Mouse (Mus musculus) heart, embryonic 16.5 days (tissue): ENCODE measurements around the gene Mynn. TPM values are rescaled to one million over a fixed set of nuclear protein-coding genes. Genes with fewer than 3 reads are reported as not detected.
"Not testable (repeated sequence)": the region's sequence is repeated elsewhere in the genome, so short reads cannot be mapped to it uniquely, and the experiment has no call there.

Experiments
- ATAC-seq: fragments of 200-750 bp; cut with Nextera tagmentation; replicated peaks from 2 replicates; pipeline ENCODE4 v1.8.0; 2017; ENCODE audit warnings: moderate number of reproducible peaks; ENCODE audit not compliant: insufficient read depth, low FRiP score; ENCODE audit errors: extremely low read depth
- H3K27ac ChIP-seq: fragments of 300-500 bp; sonication (generic); 2 replicates; pipeline ENCODE4 v1.5.1; 2014; ENCODE audit warnings: mild to moderate bottlenecking, low read length, control low read depth, moderate library complexity
- H3K27me3 ChIP-seq: fragments of 300-500 bp; sonication (generic); 2 replicates; pipeline ENCODE4 v1.6.1; 2014; ENCODE audit warnings: low read length, mixed read lengths; ENCODE audit not compliant: control insufficient read depth, insufficient read depth
- H3K36me3 ChIP-seq: fragments of 300-500 bp; sonication (generic); 2 replicates; pipeline ENCODE4 v1.6.1; 2014; ENCODE audit not compliant: control insufficient read depth, insufficient read depth
- H3K4me1 ChIP-seq: fragments of 300-500 bp; sonication (generic); 2 replicates; pipeline ENCODE4 v1.6.1; 2014; ENCODE audit warnings: low read length, mixed read lengths; ENCODE audit not compliant: control insufficient read depth, insufficient read depth
- H3K4me2 ChIP-seq: fragments of 300-500 bp; sonication (generic); 2 replicates; pipeline ENCODE4 v1.6.1; 2014; ENCODE audit warnings: low read depth, mild to moderate bottlenecking, control low read depth, low read length
- H3K4me3 ChIP-seq: fragments of 300-500 bp; sonication (generic); 2 replicates; pipeline ENCODE4 v1.5.1; 2014; ENCODE audit warnings: mild to moderate bottlenecking, control low read depth, low read length
- H3K9ac ChIP-seq: fragments of 300-500 bp; sonication (generic); 2 replicates; pipeline ENCODE4 v1.6.1; 2014; ENCODE audit warnings: low read length, control low read depth
- H3K9me3 ChIP-seq: fragments of 300-500 bp; sonication (generic); replicated peaks from 2 replicates; pipeline ENCODE4 v1.6.1; 2016; ENCODE audit warnings: low read length; ENCODE audit not compliant: control insufficient read depth
- WGBS: fragments of 180-500 bp; shearing (Covaris S2); extraction: QIAGEN DNeasy Blood & Tissue Kit; methylation state at CpG from one replicate; pipeline ENCODE4 v1.1.7; 2014; 5-methylcytosine and 5-hydroxymethylcytosine counted together
- polyA plus RNA-seq: library from polyadenylated mRNA; unstranded; fragments of >200 nt; fragmentation: Nextera tagmentation; extraction: Ambion mirVana; gene quantifications from 2 replicates; pipeline ENCODE4 v1.2.1, GENCODE M21; 2015

Gene Mynn
- 21.5 and 28.4 TPM in 2 replicates for polyA plus RNA-seq

DNA sequence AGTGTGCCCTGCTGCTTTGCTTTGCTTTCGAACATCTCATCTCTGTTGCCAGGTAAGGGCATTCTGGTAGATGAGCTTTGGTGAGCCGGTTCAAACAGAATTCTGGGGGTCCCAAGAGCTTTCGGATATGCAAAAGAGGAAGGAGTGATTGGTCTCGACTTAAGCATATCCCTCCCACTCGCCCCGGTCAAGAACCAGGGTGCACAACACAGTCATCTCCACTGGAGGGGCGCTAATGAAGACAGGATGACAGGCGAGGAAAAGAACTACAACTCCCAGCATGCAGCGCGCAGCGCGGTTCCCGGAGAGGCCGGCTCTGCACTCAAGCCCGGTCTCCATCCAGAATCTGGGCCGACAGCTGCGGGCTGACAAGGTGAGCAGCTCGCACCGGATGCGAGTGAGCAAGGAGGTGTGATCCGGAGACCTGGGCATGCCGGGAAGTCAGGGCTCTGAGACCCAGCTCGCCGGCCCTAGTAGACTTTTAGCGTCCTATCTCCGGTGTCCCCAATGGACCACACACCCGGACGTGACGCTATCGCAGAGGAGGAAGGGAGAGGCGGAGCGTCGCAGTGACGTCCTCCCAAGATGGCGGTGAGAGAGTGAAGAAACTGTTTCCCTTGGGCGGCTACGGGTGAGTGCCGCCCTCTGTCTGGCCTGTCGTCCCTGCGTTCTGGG, at the start of gene Mynn:
Gene Mynn (plus strand): TSS at position 1 of the 675 bp plus-strand sequence.
- peak within 1 kb of the TSS; percentile 96 for H3K27ac ChIP-seq
- under 1% methylated on average over 40 of the region's 40 CpGs for WGBS
- H3K36me3 ChIP-seq: peaks cover 14% of the 10 kb centered on the region
- no peaks in the 10 kb centered on the region for H3K9me3 ChIP-seq
- peak within 1 kb of the TSS; percentile 98 for H3K9ac ChIP-seq
- H3K4me1 ChIP-seq: peaks cover 21% of the 10 kb centered on the region
- H3K4me2 ChIP-seq: peak within 1 kb of the TSS; percentile 88
- H3K4me3 ChIP-seq: peak within 1 kb of the TSS; percentile 99
- ATAC-seq: peak; percentile 92
- H3K27me3 ChIP-seq: no peaks in the 10 kb centered on the region

DNA sequence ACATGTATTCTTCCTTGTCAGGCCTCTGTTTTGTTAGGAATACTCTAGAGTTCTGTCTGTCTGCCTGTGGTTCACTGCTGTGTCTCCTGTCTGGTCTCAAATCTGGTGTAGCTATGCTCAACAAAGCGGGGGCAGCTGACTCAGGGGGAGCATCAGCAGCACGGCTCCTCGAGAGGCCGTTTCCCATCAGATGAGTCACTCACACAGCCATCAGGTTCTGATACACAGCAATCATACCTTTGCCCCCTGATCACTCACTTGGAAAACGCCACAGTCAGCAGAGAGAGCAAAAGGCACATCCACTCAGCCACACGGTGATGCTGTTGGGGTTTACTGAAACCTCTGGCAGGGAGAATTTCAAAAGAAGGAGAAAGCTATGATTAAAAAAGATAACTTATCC, 48.1 kb upstream of the Mynn start:
- H3K4me2 ChIP-seq: no peak overlapping the region
- 64% methylated on average over 6 of the region's 6 CpGs for WGBS
- peaks cover 2% of the 10 kb centered on the region; the same call in 1 of the 2 replicates for H3K4me1 ChIP-seq
- no peak overlapping the region for H3K9ac ChIP-seq
- no peak overlapping the region for H3K4me3 ChIP-seq
- ATAC-seq: no peak
- no peaks in the 10 kb centered on the region for H3K9me3 ChIP-seq
- H3K27ac ChIP-seq: no peak overlapping the region
- H3K36me3 ChIP-seq: no peaks in the 10 kb centered on the region
- H3K27me3 ChIP-seq: no peaks in the 10 kb centered on the region

DNA sequence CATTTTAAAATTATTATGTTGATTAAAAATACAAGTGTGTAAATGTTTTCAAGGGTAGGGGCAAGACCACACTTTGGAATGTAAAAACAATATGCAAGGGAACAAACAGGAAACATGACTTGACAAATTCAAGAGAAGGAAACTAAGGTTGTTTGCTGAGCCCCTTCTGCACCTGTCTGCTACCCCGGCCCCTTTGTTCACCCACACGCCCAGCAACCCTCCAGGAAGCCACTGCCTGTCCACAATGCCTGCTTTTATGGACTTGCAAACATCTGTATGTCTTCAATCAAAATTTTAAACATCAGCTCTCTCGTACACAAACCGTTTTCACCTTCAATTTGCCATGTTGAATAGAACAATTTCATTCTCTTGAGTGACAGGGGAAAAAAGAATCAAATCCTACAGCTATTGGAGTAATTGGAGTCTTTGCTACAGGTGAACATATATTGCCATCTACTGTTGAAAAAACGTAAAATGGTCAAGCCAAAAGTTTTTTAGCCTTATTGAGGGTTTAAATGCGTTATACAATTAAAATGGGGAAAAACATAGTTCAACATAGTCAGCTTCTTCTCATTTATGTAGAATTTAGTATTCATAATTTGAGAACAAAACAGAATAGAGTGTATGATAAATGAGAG, 41.1 kb upstream of the Mynn start:
- H3K4me2 ChIP-seq: no peak overlapping the region
- no peaks in the 10 kb centered on the region for H3K4me1 ChIP-seq
- H3K27ac ChIP-seq: no peak overlapping the region
- H3K27me3 ChIP-seq: no peaks in the 10 kb centered on the region
- ATAC-seq: no peak
- H3K9me3 ChIP-seq: no peaks in the 10 kb centered on the region
- no peaks in the 10 kb centered on the region for H3K36me3 ChIP-seq
- WGBS: 56% methylated on average over 6 of the region's 6 CpGs
- H3K4me3 ChIP-seq: no peak overlapping the region
- no peak overlapping the region for H3K9ac ChIP-seq

DNA sequence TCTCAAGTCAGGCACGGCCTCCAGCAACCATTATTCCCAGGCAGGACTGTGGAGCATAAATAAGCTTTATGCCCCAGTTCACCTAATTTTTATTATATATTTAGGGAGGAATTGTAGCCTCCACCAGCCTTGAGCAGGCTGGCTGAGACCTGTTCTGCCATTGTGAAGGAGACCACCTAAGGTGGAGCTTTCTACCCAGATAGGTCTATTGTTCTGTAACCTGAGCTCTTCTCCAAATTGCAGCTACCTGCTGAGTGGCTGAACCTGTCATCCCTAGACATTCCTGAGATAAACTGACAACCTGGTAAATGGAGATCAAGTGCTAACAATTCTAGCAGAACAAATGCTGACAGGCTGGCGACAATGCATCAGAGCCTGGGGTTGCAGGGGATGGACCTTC, 35.5 kb upstream of the Mynn start:
- H3K27ac ChIP-seq, H3K27me3 ChIP-seq, ATAC-seq, H3K9me3 ChIP-seq, H3K4me3 ChIP-seq, H3K4me2 ChIP-seq, H3K36me3 ChIP-seq, H3K9ac ChIP-seq, H3K4me1 ChIP-seq: not testable (repeated sequence)
- WGBS: no CpG with 5 or more reads among the region's 2 CpGs

DNA sequence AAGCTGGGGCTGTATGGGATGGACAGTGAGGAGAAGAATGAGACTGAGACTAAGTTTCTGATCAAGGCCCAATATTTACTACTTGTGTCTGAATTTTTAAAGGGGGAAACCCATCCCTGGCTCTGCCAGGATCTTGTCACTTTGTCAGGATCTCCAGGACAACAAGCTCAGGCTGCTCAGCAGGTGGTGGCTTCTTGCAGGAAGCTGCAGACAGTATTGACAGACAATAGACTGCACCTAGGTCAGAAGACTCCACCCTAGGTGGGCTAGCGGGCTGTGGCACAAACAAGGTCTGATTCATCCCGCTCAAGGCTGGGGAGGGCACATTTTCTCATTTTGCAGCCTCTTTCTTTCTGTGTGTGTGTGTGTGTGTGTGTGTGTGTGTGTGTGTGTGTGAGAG, 28.3 kb upstream of the Mynn start:
- Histone ChIP-seq H3K9ac (no peak overlapping the region), H3K27me3 (no peaks in the 10 kb centered on the region), H3K4me1 (no peaks in the 10 kb centered on the region), H3K36me3 (no peaks in the 10 kb centered on the region), H3K4me2 (no peak overlapping the region), H3K4me3 (no peak overlapping the region), H3K9me3 (no peaks in the 10 kb centered on the region), H3K27ac (no peak overlapping the region)
- WGBS: 10% methylated on average over 2 of the region's 2 CpGs
- ATAC-seq: no peak

DNA sequence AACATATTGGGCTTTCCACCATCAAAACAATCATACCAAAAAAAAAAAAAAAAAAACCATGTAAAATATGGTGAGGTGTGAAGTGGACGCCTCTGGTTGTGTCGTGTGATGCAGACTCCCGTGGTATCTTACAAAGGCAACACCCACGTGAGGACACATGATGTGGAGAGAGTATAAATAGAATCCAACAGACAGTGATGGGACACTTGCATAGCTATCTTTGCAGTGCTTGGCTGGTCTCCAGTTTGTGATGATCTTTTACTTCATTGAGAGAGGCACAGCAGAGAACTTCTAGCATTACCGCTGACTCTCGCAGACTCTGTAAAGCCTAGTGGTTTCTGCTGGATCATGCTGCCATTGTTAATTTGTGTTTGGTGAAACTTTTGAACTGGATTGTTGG, 13.0 kb upstream of the Mynn start:
- WGBS: 39% methylated on average over 6 of the region's 6 CpGs
- no peak for ATAC-seq
- H3K27me3 ChIP-seq: no peaks in the 10 kb centered on the region

DNA sequence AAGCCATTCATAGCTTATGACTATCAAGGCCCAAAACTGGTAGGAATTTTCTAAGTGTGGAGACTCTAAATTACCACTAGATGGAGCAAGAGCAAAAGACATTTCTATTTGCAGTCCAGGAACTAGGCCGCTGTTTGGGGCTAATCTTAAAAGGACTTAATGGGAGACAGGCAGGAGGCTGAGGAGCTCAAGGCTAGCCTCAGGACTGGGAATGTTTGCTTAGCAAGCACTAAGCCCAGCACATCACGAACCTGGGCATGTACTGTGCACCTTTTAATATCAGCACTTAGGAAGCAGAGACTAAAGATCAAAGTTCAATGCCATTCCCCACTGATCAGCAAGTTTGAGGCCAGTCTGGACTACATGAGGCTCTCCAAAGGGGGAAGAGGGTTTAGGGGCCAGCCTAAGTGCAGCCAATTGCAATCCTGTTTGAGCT, 9.4 kb upstream of the Mynn start:
- H3K4me1 ChIP-seq: no peaks in the 10 kb centered on the region
- ATAC-seq: no peak
- H3K4me2 ChIP-seq: no peak overlapping the region
- H3K36me3 ChIP-seq: no peaks in the 10 kb centered on the region
- no peak overlapping the region for H3K9ac ChIP-seq
- no peak overlapping the region for H3K4me3 ChIP-seq
- no peak overlapping the region for H3K27ac ChIP-seq
- H3K27me3 ChIP-seq: no peaks in the 10 kb centered on the region
- no peaks in the 10 kb centered on the region for H3K9me3 ChIP-seq
- 4% methylated on average over 2 of the region's 2 CpGs for WGBS

More for the DNA sequence above, 13.0 kb upstream of the Mynn start:
- Histone ChIP-seq H3K4me1 (no peaks in the 10 kb centered on the region), H3K36me3 (no peaks in the 10 kb centered on the region), H3K9me3 (no peaks in the 10 kb centered on the region), H3K4me2 (no peak overlapping the region), H3K9ac (no peak overlapping the region), H3K4me3 (no peak overlapping the region), H3K27ac (no peak overlapping the region)

DNA sequence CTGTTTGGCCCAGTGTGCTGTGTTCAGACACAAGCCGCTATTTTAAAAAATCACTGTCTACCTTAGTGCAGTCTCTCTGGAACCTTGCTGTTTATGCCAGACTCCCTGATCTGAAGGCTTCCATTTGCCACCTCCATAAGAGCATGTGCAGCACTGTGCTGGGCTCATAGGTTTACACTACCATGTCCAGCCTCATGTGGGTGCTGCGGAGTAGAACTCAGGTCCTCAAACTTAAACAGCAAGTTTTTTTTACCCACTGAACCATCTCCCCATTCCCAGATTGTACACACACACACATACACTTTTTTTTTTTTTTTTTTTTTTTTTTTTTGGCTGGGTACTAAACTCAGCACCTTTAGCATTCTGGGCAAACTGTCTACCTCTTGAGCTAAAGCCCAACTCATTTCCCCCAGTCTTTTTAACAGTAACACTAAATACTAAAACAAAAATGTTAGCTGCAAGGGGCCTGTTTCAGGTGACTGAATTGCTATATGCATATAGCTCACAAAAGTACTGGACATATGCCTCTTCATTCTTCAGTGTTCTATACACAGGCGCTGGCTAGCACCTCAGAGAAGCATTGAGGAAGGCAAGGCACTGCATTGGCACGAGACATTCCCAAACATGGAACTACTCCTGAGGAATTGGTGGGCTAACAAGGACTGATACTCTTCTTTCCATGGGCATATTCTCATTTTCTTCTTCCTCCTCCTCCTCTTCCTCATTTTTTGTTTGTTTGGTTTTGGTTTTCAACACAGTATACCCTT, 8.0 kb upstream of the Mynn start:
- WGBS: 74% methylated on average over 4 of the region's 4 CpGs
- H3K36me3 ChIP-seq: no peaks in the 10 kb centered on the region
- no peaks in the 10 kb centered on the region for H3K9me3 ChIP-seq
- no peaks in the 10 kb centered on the region for H3K27me3 ChIP-seq
- H3K4me3 ChIP-seq: no peak overlapping the region
- no peak overlapping the region for H3K9ac ChIP-seq
- no peak for ATAC-seq
- no peak overlapping the region for H3K4me2 ChIP-seq
- no peak overlapping the region for H3K27ac ChIP-seq
- H3K4me1 ChIP-seq: no peaks in the 10 kb centered on the region
